Mouse (Mus musculus) thymus, postnatal 25 days (tissue): Measurements from ENCODE around the gene Mup6.
A peak's percentile ranks its signal among the peaks of the same experiment; 100 is the strongest.
"Not testable (repeated sequence)": the region's sequence is repeated elsewhere in the genome, so short reads cannot be mapped to it uniquely, and the experiment has no call there.

ENCODE experiments used
- DNase-seq: peaks from one replicate; pipeline ENCODE4 v3.0.0; 2022

Gene Mup6

GRCm38 (mm10) chr4:59963405-59964344, at the start of gene Mup6:
Gene Mup6 (plus strand): TSS chr4:59964294.
- no peak for DNase-seq

GRCm38 (mm10) chr4:59914608-59915403, 49.3 kb upstream of the Mup6 start, which contains the start of gene Slc46a2:
Gene Slc46a2 (minus strand): TSS chr4:59915056.
- no peak for DNase-seq

- no peak for DNase-seq
Measured at GRCm38 (mm10) chr4:59917966-59918365, 46.1 kb upstream of the Mup6 start.

DNA sequence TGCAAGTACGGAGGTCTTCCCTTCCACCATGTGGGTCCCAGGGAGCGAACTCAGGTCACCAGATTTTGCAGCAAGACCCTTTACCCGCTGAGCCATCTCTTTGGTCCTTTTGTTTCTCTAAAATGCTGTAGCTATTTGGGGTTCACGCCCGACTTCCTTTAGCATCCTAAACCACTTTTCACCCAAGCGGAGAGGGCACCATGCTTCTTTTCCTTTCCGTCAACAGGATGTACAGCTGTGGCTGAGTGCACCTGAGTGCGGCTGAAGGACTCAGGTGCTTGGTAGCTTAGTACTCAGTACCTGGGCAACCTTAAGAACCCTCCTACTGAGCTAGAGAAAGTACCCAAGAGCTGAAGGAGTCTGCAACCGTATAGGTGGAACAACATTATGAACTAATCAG, 39.0 kb upstream of the Mup6 start:
- peak; percentile 46 for DNase-seq

- DNase-seq: no peak
Measured at GRCm38 (mm10) chr4:59927666-59928065, 36.4 kb upstream of the Mup6 start.

- DNase-seq: peak; percentile 85
Measured at GRCm38 (mm10) chr4:59928347-59928746, 35.7 kb upstream of the Mup6 start.

DNA sequence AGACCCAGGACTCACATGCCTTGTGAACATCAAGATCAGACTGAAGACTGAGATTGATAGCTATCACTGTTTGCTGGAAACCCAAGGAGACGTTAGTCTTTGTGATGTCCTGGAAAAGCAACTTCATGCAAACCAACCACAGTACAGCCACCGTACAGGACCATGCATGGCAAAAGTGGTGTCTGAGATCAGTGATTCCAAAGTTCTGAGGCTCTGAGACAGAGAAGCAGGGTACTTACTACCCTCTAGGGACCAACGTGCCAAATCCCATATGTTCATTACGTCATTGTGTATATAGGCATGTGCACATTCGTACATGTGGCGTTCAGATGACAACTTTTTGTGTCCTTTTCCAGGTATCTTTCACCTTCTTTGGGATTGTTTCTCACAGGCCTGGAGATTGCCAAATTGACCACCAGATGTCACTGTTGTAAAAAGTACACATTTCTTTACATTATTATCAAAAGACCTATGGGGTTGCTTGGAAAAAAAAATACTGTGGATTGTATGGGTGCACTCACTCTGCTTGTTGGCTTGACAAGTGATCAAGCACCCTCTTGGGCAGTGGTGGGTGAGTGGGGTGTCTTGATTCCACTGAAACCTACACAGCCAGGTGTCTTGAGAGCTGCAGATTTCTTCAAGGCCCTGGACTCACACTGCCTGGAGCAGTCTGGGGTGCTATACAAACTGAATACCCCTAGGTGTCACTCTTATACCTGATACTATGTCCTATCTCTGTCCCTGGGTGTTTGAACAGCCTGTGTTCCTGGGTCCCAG, 31.4 kb upstream of the Mup6 start:
- DNase-seq: peak; percentile 30

- DNase-seq: no peak
Measured at GRCm38 (mm10) chr4:59937543-59937942, 26.6 kb upstream of the Mup6 start.

- DNase-seq: no peak
Measured at GRCm38 (mm10) chr4:59960610-59961009, 3.5 kb upstream of the Mup6 start, which contains the start of gene Mup4. Gene Mup4 (minus strand): TSS chr4:59960710.

DNA sequence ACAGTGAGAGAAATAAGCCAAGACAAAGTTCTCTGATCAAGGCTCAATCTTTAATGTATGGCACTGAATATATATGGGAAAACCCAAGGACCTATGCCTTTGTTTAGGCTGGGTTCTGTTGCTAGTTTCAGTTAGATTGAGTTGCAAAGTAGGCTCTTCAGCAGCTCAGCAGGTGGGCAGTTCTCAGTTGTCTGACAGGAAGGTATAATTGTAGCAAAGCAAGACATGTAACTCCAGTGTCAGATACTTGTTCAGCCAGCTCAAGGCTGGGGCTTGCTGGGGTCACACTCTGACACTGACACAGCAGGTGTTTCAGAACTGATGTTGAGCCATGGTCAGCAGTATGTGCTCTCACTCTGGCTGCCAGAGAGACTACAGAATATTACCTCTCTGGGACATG, 33.8 kb downstream of the Mup6 start:
- DNase-seq: not testable (repeated sequence)

DNA sequence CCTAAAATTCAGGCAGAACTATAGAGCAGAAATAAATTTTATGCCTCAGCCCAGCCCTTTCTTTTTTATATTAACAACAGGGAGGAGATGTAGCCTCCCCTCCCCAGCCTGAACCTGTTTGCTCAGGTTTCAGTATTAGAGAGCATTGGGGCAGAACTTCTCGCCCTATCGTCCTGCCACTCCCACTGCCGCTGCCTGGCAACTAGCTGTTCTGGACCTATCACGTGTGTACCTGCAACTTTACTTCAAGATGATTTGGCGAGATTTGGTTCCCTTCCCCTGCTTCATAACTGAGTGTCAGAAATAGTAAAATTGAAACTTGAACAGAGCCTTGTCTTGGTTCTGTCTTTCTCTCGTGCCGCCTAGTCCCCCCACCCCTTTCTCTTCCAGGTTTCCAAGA, 56.0 kb downstream of the Mup6 start:
- not testable (repeated sequence) for DNase-seq

GRCm38 (mm10) chr4:60029334-60030111, 65.4 kb downstream of the Mup6 start:
- not testable (repeated sequence) for DNase-seq
